Mouse (Mus musculus): ENCODE results near the gene Vgf.

DNA sequence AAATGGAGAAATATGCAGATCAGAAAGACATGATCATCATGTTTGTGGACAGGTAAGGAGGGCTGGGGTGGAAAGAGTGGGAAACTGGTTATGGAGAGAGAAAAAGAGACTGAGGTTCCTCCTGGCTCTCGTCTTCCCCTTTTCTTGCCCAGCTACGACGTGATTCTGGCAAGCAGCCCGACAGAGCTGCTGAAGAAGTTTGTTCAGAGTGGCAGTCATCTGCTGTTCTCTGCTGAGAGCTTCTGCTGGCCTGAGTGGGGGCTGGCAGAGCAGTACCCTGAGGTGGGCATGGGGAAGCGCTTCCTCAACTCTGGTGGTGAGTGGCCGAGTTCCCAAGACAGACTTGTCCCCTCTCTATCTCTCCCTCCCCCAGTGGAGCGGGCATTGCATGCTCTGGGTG is 37.8 kb upstream of the Vgf start:
- no peak for TF ChIP-seq CTCF (IDR thresholded peaks at IDR 0.05; ENCODE audit: low read depth, low read length)
- no peak for TF ChIP-seq POLR2A (IDR thresholded peaks at IDR 0.05; ENCODE audit: borderline replicate concordance, low read depth, low read length)
